Mouse (Mus musculus) hematopoietic stem cell, adult 5-6 weeks (primary cell): ENCODE results near the gene Wwc1. TPM values are rescaled to one million over a fixed set of nuclear protein-coding genes. Genes with fewer than 3 reads are reported as not detected.

ENCODE experiments used
- ATAC-seq, 2 experiments: fragments of 125-278 bp in 1 of 2; replicated peaks in 1 of 2; 2 replicates each; pipeline ENCODE4 v1.8.0; 2016 to 2017; ENCODE audit warnings: inconsistent platforms in 2 of 2, mild to moderate bottlenecking in 2 of 2, moderate number of reproducible peaks in 2 of 2, low read depth in 1 of 2, moderate TSS enrichment in 1 of 2; ENCODE audit not compliant: low FRiP score in 2 of 2, poor library complexity in 2 of 2, severe bottlenecking in 2 of 2, insufficient read depth in 1 of 2, low TSS enrichment in 1 of 2
- total RNA-seq: library from RNA; stranded (forward); fragments of 172-1452, 232-1000 nt; gene quantifications from 2 replicates; pipeline ENCODE4 v1.2.3, GENCODE M21; 2017

Wwc1 gene
- total RNA-seq = 0.05 and 0.25 TPM in 2 replicates

GRCm38 (mm10) chr11:35980411-35980917, at the start of gene Wwc1:
Gene Wwc1 (minus strand): TSS chr11:35980527.
- ATAC-seq = 0 out of 4 replicates have a peak, but pooled peaks have one; percentile 15 to 37

- ATAC-seq = no peak
These were observed 39.7 kb upstream of the Wwc1 start for GRCm38 (mm10) chr11:36020009-36020408.

GRCm38 (mm10) chr11:36013179-36013578, 32.9 kb upstream of the Wwc1 start:
- no peak for ATAC-seq

GRCm38 (mm10) chr11:36009281-36010208, 29.2 kb upstream of the Wwc1 start:
- ATAC-seq = no peak

- ATAC-seq = no peak
These were observed 22.6 kb upstream of the Wwc1 start for GRCm38 (mm10) chr11:36002900-36003299.

- ATAC-seq = peak; percentile 83 to 95
These were observed 21.1 kb upstream of the Wwc1 start for GRCm38 (mm10) chr11:36001282-36001970.

- peak; percentile 9 to 35; a peak in 1 of 4 replicates for ATAC-seq
These were observed 20.4 kb upstream of the Wwc1 start for GRCm38 (mm10) chr11:36000585-36001281.

- no peak for ATAC-seq
These were observed 19.7 kb upstream of the Wwc1 start for GRCm38 (mm10) chr11:36000038-36000437.

GRCm38 (mm10) chr11:35998048-35998447, 17.7 kb upstream of the Wwc1 start:
- no peak for ATAC-seq

GRCm38 (mm10) chr11:35995310-35995709, 15.0 kb upstream of the Wwc1 start:
- no peak for ATAC-seq

- ATAC-seq = no peak
These were observed 11.5 kb upstream of the Wwc1 start for GRCm38 (mm10) chr11:35991846-35992245.

- no peak for ATAC-seq
These were observed 9.6 kb upstream of the Wwc1 start for GRCm38 (mm10) chr11:35989967-35990366.

- peak; percentile 90 to 91 for ATAC-seq
These were observed 5.6 kb upstream of the Wwc1 start for GRCm38 (mm10) chr11:35985841-35986393.

- no peak for ATAC-seq
These were observed 2.4 kb upstream of the Wwc1 start for GRCm38 (mm10) chr11:35982734-35983133.

- ATAC-seq = peak in 1 of 2 experiments; percentile 18; a peak in 1 of 4 replicates
These were observed 455 bp downstream of the Wwc1 start for GRCm38 (mm10) chr11:35979733-35980410.

GRCm38 (mm10) chr11:35979266-35979732, 1.0 kb downstream of the Wwc1 start:
- ATAC-seq = no peak

GRCm38 (mm10) chr11:35977796-35978195, 2.5 kb downstream of the Wwc1 start:
- no peak for ATAC-seq
